Mouse (Mus musculus): ENCODE measurements at regions not wholly inside any gene's neighbourhood (a gene's known extent, or its start where the extent isn't known, plus 50 kb on each side); places are given as distances from the start of the nearest gene placed in this dataset.
"Not testable (repeated sequence)": the region's sequence is repeated elsewhere in the genome, so short reads cannot be mapped to it uniquely, and the experiment has no call there.

DNA sequence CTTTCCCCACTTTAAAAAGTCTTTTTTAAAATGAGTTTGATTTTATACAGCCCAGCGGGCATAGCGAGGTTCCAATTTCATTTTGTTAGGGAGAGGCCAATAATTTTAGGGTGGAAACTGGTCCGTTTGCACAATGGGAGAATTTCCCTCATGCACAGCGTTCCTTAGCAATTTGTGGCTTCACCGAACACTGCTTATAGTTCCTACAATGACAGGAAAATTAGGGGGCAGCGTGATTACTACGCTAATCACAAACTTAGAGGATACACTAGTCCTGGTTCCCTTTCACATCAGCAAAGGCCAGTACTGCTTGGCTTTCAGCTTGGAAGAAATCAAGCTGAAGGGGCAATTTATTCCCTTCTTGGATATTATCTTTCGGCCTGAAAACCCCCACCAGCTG, 745.1 kb upstream of the Gm19410 start:
- DNase-seq, result no peak

DNA sequence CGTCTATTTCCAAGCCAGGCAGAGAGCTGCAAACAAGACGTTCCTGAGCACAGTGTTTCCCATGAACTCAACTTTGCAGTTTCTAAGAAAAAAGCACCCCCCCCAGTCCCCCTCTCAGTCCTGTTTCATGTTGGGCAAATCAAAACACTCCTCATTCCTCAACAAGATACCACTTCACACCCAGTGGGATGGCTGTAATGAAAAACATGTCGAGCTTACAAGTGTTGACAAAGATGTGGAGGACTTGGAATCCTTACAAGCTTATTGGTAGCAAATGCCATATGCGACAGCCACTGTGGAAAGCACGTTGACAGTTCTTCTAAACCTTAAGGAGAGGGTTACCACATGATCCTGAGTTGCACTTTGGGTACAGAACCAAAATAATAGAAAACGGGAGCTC, 742.9 kb upstream of the Gm19410 start:
- DNase-seq, result no peak

DNA sequence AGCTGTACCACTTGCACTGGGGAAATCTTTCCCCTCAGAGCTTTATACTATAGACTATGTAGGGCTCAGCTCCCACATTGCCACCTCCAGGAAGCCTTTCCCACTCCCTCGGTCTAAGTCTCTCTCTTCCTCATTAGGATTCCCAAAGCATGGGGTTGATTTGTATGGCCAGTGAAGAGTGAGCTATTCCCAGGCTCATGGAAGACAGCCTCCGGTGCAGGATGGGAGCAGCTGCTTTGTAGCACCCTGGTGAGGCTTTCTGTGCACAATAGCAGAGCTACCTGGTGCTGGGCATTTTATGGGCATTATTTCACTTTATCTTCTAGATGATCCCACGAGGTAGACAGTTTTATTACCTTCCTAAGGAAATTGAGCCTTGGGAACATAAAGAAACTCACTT, 717.8 kb upstream of the Gm19410 start:
- no peak for DNase-seq

DNA sequence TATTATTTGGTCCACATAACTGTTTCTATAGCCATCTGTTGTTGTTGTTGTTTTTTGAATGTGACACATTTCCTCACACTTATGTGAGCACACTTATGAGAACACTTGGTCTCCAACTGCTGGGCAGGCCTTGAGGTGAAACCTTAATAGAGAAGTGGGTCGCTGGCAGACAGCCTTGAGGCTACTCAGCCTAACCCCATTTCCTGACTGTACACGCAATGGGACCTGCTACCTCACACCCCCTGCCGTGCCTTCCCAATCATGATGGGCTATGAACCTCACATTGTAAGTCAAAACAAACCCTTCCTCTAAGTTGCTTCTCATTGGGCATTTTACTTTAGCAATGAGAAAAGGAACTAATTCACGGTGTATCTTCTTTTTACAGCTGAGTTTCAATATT, 712.1 kb upstream of the Gm19410 start:
- DNase-seq, result no peak

DNA sequence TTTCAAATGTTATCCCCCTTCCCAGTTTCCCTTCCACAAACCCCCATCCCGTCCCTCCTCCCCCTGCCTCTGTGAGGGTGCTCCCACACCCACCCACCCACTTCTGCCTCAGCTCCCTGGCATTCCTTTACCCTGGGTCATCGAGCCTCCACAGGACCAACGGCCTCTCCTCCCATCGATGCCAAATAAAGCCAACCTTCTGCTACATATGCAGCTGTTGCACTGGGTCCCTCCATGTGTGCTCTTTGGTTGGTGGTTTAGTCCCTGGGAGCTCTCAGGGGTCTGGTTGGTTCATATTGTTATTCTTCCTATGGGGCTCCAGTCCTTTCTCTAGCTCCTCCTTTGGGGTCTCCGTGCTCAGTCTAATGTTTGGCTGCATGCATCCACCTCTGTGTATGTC, 704.5 kb upstream of the Gm19410 start:
- DNase-seq, result no peak

DNA sequence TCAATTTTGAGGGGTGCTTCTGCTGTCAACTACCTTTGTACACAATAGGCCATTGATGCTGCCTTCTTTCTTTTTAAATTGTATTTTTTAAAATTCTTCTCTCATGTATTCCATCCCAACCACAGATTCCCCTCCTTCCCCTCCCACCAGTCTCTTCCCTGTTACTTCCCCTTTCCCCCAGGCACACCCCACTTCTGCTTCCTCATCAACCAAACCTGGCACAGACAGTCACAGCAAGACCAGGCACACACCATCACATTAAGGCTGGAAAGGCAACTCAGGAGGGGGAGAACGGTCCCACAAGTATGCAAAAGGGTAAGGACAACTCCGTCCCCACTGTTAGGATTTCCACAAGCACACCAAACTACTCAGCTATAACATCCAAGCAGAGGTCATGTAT, 697.4 kb upstream of the Gm19410 start:
- DNase-seq, result no peak

DNA sequence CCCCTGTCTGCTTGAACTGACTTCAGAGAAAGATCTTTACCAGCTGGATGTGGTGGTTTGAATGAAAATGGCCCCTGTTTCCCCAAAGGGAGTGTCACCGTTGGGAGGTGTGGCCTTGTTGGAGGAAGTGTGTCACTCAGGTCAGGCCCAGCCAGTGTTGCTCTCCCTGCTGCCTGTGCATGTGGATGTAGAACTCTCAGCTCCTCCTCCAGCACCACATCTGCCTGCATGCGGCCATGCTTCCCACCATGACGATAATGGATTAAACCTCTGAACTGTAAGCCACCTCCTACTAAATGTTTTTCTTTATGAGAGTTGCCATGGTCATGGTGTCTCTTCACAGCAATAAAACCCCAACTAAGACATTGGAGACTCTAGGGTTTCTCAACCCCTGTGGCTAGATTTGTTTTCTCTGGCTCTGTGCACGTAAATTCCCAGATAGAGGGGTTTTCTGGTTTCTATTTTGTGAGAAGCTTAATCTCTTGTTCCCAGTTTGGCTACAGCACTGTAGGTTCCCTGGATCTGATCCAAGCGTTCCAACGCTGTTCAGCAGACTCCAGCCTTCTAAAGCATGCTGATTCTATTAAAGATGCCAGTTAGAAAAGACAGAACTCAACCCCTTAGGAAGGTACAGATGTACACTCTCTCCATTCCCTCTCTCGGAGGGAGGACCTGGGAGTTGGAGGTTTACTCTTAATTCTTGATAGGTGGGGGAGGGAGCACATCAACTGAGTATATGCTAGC, 695.2 kb upstream of the Gm19410 start:
- DNase-seq, result no peak

DNA sequence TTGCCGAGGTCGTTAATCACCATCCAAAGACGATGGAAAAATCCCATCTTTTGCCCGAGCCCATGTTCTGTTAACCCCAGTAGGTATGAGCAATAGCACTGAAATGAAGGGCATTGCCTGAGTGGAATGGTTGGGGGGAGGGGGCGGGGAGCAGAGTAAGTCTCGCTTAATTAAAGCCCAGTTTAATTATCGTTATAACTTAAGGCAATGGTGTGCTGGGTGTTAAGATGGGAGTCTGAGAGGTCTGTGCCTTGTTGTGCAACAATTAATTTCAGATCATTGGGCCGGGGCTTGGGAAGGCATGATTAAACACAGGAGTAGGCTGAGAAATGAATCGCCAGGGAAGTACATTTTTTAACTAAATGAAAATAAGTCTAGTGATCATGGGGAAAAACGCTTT, 689.6 kb upstream of the Gm19410 start:
- DNase-seq, result no peak

DNA sequence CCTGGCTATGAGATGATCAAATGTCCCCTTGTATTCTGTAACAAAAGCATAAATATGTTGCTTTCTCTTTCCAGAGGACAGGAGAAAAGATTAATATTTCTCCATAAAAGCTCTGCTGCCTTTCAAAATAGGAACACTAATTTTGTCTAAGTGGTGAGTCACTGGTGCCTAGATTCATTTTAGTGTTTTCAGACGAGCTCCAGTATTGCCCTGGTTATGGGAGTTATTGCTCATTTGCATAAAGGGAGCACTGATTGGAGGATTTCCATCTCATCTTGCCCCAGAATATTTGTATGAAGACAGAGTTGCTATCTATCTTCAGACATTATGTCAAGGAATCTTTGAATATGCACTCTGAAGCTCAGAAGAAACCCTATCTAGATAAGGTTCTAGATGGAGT, 682.4 kb upstream of the Gm19410 start:
- DNase-seq, result no peak

DNA sequence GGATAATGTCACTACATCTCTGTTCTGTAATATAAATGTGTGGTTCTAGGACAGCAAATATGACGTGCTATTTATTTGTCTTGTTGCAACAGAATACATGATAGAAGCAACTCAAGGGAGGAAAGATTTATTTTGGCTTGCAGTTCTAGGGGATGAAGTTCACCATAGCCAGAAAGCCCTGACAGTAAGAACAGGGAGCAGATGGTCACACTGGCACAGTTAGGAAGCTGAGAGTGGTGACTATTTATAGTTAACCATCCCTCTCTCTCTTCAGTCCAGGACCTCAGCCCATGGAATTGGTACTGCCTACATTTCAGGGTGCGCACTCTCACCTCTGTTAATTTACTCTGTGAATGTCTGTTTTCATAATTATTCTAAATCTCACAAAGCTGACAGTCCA, 678.5 kb upstream of the Gm19410 start:
- DNase-seq, result no peak

DNA sequence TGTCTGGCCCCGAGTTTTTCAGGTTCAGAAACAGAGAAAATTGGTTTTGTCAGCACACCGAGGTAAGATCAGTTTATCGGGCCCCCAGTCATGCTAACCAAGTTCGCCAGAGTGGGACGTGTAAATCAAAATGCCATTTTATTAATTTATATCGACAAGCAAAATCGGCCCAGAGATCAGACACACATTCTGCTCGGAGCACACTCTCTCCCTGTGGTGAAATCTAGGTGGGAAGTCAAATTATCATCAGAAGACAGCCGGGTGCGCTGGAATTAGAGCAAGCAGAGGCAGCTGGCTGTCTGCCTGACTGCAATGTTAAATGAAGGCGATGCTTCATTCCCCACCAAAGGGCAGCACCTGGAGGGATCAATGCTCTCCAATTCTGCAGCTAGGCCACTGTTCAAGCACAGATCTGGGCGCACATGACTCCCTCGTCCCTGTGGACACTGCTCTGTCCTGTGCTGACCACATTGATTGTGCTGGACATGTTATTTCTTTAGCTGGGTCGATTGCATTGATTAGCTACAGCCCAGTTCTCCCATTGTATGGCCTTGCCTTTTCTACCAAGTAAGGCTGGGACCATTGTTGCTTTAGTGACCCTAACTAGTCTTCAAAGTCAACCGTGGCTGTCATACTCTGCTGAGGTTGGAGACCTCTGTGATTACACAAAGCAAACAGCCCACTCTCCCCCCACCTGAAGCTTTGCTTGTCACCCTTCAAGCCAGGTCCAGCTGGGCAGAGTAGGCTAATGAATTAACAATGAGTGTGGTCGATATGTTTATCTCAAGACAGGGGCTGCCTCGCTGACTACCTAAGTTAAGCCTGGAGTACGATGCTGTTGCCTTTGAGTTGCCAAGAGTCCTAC, 677.0 kb upstream of the Gm19410 start:
- no peak for DNase-seq

DNA sequence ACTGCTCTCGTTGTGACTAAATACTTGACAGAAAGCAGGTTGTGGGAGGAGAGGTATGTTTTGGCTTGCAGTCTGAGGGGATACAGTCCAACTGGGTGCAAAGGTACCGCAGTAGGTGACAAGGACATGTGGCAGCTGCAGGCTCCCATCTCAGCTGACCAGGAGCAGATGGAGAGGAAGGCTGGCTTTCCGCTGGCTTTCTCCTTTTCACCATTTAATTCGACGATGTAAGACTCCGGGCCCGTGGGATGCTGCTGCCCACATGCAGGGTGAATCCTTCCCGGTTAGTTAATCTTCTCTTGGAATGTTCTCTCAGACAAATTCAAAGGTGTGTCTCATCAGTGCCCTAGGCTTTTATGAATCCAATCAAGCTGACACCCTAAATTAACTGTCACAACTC, 676.1 kb upstream of the Gm19410 start:
- no peak for DNase-seq

DNA sequence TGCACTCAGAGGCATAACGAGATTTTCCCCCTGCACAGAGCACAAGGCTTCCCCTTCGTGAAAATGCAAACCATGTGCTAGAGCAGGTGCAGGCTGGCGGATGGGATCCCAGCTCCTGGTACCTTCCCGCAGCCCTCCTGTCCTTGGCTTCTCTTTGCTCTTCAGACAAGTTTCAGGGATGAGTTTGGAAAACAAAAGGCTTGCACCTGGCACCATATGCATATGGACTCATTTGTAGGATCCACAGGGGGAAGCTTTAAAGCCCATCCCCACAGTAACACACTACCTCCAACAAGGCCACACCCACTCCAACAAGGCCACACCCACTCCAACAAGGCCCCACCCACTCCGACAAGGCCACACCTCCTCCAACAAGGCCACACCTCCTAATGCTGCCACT, 663.9 kb upstream of the Gm19410 start:
- DNase-seq, result no peak

DNA sequence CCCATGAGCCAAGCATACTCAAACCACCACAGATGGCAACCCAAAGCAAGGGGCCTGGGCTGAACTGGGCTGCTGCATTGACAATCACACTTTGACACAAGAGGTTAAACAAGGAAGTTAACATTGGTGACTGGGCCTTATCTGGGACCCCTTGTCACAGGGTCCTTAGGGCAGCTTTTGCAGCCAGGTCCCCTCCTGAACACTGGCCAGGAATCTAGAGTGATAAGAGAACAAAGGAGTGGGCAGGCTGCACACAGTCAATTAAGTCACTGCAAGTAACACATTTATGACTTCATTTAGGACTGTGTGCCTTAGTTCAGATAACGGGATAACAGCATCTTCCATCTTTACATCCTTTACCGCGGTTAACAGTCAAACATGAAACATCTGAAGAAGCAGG, 663.5 kb upstream of the Gm19410 start:
- not testable (repeated sequence) for DNase-seq

DNA sequence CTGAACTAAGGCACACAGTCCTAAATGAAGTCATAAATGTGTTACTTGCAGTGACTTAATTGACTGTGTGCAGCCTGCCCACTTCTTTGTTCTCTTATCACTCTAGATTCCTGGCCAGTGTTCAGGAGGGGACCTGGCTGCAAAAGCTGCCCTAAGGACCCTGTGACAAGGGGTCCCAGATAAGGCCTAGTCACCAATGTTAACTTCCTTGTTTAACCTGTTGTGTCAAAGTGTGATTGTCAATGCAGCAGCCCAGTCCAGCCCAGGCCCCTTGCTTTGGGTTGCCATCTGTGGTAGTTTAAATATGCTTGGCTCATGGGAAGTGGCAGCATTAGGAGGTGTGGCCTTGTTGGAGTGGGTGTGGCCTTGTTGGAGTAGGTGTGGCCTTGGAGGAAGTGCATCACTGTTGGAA, 661.1 kb upstream of the Gm19410 start:
- not testable (repeated sequence) for DNase-seq

DNA sequence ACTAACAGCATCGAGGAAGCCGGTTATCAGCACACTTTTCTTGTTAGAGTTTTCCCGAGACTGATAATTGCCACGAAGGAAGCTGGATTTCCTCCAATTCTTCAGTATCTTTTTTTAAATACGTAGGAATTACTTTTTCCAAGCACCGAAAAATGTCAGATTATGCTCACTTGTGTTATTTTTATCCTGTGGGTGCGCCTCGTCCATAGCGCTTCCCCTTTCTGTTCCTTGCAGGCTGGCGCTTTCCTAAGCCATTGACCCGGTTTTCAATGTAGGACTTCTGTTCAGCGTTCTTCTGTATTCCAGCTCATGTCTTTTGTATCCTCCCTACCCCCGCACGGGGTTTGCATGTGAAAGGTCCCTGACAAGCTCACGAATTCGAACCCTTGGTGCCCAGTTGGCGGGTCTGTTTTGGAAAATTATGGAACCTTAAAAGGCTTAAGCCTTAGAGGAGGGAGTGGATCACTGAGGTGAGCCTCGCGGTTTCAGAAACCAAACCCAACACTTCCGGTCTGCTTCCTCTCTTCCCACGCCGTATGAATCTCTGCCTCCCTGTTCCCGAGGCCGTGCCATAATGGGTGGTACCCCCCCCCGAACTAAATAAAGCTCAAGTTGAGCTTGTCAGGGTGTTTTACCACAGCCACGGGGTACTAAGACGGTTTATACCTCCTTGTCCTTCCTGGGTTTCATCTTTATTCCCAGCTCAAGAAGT, 655.9 kb upstream of the Gm19410 start:
- no peak for DNase-seq

DNA sequence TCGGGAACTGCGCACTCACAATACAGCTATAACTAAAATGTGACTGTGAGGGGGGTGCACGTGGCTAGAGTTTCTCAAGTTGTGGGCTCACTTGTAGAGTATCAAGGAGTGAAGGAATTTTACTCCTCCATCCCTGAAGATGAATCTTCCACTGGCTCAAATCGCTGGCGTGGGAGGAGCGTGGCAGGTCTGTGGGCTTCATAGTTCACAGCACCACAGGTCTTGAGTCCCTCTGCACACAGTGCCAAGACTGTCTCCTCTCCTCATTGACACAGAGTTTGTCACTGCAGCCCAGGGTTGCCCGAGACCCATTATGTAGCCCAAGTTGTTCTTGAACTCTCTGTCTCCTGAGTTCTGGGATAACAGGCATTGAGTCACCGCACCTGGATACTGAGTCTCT, 655.3 kb upstream of the Gm19410 start:
- DNase-seq, result no peak

DNA sequence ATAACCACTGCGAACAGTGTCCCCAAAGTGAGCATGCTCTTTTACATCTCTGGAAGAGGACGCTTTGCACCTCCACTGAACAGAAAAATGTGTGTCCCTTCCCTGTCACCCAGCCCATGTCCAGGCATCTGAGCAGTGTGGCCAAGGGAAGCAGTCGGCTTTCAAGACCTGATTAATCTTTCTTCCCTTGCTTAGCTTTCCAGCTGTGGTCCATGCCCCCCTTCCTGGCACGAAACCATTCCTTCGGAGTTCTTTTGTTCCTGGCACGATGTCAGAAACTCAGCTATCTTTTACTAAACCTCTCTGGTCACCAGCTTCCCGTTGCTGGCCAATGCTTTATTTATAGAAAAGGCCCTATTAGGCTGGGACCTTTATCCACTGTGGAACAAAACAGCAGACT, 654.5 kb upstream of the Gm19410 start:
- no peak for DNase-seq

DNA sequence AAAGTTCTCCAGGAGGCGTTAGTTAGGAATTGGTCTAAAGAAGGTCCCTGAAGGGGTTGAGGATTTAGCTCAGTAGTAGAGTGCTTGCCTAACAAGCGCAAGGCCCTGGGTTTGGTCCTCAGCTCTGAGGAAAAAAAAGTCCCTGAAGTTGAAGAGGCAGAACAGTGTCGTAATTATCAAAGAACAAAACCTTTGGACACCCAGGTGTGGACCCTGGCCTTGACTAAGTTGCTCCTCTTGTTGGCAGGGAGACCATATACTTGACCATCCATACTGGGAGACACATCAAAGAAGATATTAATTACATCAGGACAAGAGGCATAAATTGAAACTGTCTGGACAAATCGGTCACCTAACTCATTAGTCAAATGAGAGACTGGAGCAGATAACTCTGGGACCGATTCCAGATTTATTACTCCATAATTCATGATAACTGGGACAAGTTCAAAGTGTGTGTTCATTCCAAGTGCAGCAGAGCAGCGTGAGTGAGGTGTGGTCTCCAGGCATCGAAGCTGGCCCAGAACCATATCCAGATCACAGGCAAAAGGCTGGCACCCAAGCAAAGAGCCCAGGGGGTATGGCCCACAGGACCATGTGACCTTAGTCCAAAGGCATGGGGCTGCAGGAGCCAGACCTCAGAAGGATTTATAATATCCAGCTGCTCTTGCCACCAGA, 652.9 kb upstream of the Gm19410 start:
- no peak for DNase-seq

DNA sequence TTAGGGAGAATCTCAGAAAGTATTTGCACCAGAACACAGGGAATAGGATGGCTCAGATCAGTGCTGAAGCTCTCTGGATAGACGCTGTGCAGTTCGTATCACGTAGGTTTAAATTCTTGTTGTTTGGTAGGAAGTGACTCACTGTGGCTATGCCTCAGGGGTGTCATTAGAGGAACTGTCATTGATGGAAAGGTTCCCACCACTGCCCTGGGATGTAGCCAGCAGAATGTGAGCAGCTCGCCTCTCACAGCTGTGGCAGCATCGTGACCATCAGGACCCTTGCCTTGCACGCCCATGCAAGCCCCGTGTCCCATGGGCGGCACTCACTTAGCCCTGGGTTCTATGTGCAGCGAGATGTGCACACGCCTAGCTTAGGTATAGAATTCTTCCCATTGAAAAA, 651.6 kb upstream of the Gm19410 start:
- no peak for DNase-seq

DNA sequence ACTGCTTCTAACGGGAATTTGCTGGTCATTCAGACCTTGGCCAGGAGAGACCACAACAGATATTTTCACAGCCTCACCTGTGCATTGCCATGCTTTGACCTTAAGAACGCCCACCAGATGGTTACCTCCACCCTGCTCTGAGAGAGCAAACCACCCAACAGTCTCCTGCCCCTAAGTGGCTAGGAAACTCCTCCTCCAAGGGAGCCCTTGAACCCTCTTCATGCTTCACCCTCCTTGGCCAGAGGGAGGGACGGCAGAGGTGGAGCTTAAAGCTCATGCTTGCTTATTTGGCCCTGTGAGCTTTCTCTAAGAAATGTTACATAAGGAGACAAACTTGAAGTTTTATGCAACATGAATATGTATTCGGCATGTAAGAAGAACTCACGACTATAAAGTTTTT, 645.0 kb upstream of the Gm19410 start:
- DNase-seq, result no peak

DNA sequence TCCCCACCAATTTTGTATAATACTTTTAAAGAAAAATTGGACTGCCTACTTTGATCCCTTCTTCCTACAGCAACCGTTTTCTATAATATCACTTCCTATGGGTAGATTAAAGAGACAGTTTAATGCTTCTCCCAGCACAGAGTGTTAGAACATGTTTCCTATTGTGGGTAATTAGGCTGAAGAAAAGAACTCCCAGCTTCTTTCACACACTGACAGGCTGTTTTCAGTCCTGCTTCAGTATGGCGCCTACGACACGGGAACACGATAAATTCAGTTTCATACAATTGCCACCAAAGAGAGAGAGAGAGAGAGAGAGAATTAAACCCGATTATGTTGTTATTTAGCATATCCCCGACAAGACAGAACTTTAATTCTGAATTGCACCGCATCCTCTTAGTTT, 644.5 kb upstream of the Gm19410 start:
- no peak for DNase-seq

DNA sequence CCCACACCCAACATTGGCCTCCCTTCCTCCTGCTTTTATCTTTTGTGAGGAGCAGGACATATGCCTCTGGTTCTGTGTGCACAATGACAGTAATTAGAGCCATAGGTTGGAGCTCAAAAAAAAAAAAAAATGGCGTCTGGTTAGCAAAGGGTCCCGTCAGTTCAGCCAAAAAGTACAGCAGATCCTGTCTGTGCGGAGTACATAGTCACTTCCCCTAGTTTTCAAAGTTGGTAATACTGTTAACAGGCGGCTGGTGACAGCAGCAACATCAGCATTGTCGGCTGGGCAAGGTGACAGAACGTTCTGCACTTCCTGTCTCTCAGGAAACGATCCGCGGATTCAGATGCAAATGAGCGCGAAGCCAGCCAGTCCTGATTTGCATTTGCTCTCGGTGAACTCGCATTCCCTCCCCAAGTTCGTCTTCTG, 642.4 kb upstream of the Gm19410 start:
- DNase-seq, result no peak
